Mouse (Mus musculus) left cerebral cortex, adult 6 months (tissue): ENCODE results near the gene Msantd4. TPM values are rescaled to one million over a fixed set of nuclear protein-coding genes. Genes with fewer than 3 reads are reported as not detected.

Experiments
- long read RNA-seq, 2 experiments: library from polyadenylated mRNA; unstranded; transcript quantifications; one replicate each; pipeline ENCODE4 v2.0.0; 2019 to 2020
- polyA plus RNA-seq: library from polyadenylated mRNA; unstranded; fragments of <200 nt; fragmentation: Nextera tagmentation; gene quantifications from 2 replicates; pipeline ENCODE4 v1.2.3, GENCODE M21; 2021

Gene Msantd4
- 21.5 and 26.5 TPM in 2 replicates for polyA plus RNA-seq
- long read RNA-seq, experiment 1, transcript Msantd4-202 (3 exons, 2,800 nt) = major isoform, 196 of 239 reads
- long read RNA-seq, experiment 1, transcript Msantd4-201 (2 exons, 2,731 nt) = minor isoform, 24 of 239 reads
- long read RNA-seq, experiment 1, partial matches to known transcripts = 13 of 239 reads
- long read RNA-seq, experiment 1, other reads (novel, unspliced or antisense) = 6 of 239 reads
- long read RNA-seq, experiment 2, transcript Msantd4-201 (2 exons, 2,731 nt) = minor isoform, 8 of 39 reads
- long read RNA-seq, experiment 2, transcript Msantd4-202 (3 exons, 2,800 nt) = major isoform, 17 of 39 reads
- long read RNA-seq, experiment 2, partial matches to known transcripts = 14 of 39 reads
- long read RNA-seq, experiment 2, other reads (novel, unspliced or antisense) = 0 of 39 reads

GRCm38 (mm10) chr9:4375828-4376639, at the start of gene Msantd4:
Gene Msantd4, plus strand, starts transcription at chr9:4376562.

Other genes with a start within 250 kb of the Msantd4 start
- gene Aasdhppt, start 67.1 kb upstream of the Msantd4 start, polyA plus RNA-seq = 27.0 and 30.9 TPM in 2 replicates
- gene Kbtbd3, start 66.7 kb upstream of the Msantd4 start, polyA plus RNA-seq = 9.2 and 9.5 TPM in 2 replicates